Mouse (Mus musculus) heart, postnatal 10 days (tissue): ENCODE data around the gene Cdpf1. TPM values are rescaled to one million over a fixed set of nuclear protein-coding genes. Genes with fewer than 3 reads are reported as not detected.
A peak's percentile ranks its signal among the peaks of the same experiment; 100 is the strongest.

ENCODE experiments used
- DNase-seq, 2 experiments: peaks; one replicate each; pipeline ENCODE4 v3.0.0; 2021
- intact Hi-C: fragments of 180-260 bp; cut with DNase I; formaldehyde crosslinking; loops from one replicate; pipeline ENCODE4 v1.15.1; 2025
- total RNA-seq, 2 experiments: library from RNA; stranded (reverse); gene quantifications; 2 replicates each; pipeline ENCODE4 v1.2.3; 2021

The Cdpf1 gene
- 10 to 100 TPM; 39.2 to 40.9 TPM for total RNA-seq

- peak; percentile 100 for DNase-seq
- intact Hi-C loops: loop anchor here (2.0 kb wide), 2 partner anchors 77 to 95 kb away; partner anchors contain the start of gene Ppara
These were observed at the start of gene Cdpf1 for GRCm38 (mm10) chr15:85811535-85812277. TSS of gene Cdpf1 (minus strand) at chr15:85811697.

- DNase-seq: peak; percentile 97 to 98
- intact Hi-C loops: loop anchor here (2.0 kb wide), 1 partner anchor 19 kb away; the partner anchor contains the start of gene Trmu
These were observed 48.1 kb upstream of the Cdpf1 start, which contains the start of gene Gtse1 for GRCm38 (mm10) chr15:85859490-85860031. TSS of gene Gtse1 (plus strand) at chr15:85859745.

GRCm38 (mm10) chr15:85858980-85859489 is 47.5 kb upstream of the Cdpf1 start:
- intact Hi-C loops: loop anchor here (2.0 kb wide), 1 partner anchor 20 kb away; the partner anchor contains the start of gene Trmu
- DNase-seq: no peak

GRCm38 (mm10) chr15:85851656-85852392 is 40.3 kb upstream of the Cdpf1 start:
- no peak for DNase-seq
- intact Hi-C loops: no loop called here

- intact Hi-C loops: no loop called here
These were observed 33.6 kb upstream of the Cdpf1 start for GRCm38 (mm10) chr15:85845071-85845470.

GRCm38 (mm10) chr15:85841796-85842360 is 30.4 kb upstream of the Cdpf1 start:
- DNase-seq: no peak
- intact Hi-C loops: no loop called here

More at GRCm38 (mm10) chr15:85845071-85845470, 33.6 kb upstream of the Cdpf1 start:
- no peak for DNase-seq

GRCm38 (mm10) chr15:85840983-85841382 is 29.5 kb upstream of the Cdpf1 start:
- DNase-seq: peak; percentile 14 to 61
- intact Hi-C loops: no loop called here

GRCm38 (mm10) chr15:85836887-85837286 is 25.4 kb upstream of the Cdpf1 start:
- no peak for DNase-seq
- intact Hi-C loops: no loop called here

- intact Hi-C loops: no loop called here
- DNase-seq: no peak
These were observed 23.8 kb upstream of the Cdpf1 start for GRCm38 (mm10) chr15:85835335-85835734.

- no peak for DNase-seq
- intact Hi-C loops: no loop called here
These were observed 21.1 kb upstream of the Cdpf1 start for GRCm38 (mm10) chr15:85832599-85832998.

- intact Hi-C loops: no loop called here
- peak; percentile 81 to 87 for DNase-seq
These were observed 20.6 kb upstream of the Cdpf1 start, which contains the start of gene Ttc38 for GRCm38 (mm10) chr15:85831954-85832590. TSS of gene Ttc38 (plus strand) at chr15:85832306.

- no peak for DNase-seq
- intact Hi-C loops: no loop called here
These were observed 18.0 kb upstream of the Cdpf1 start for GRCm38 (mm10) chr15:85829470-85829869.

GRCm38 (mm10) chr15:85828071-85828470 is 16.6 kb upstream of the Cdpf1 start:
- intact Hi-C loops: no loop called here
- no peak for DNase-seq

- intact Hi-C loops: no loop called here
- no peak for DNase-seq
These were observed 15.2 kb upstream of the Cdpf1 start for GRCm38 (mm10) chr15:85826676-85827075.

GRCm38 (mm10) chr15:85822011-85822359 is 10.5 kb upstream of the Cdpf1 start:
- intact Hi-C loops: no loop called here

GRCm38 (mm10) chr15:85821203-85822010 is 9.9 kb upstream of the Cdpf1 start, which contains the start of gene Pkdrej:
TSS of gene Pkdrej (minus strand) at chr15:85821734.
- intact Hi-C loops: no loop called here
- peak; percentile 67 to 68 for DNase-seq

More at GRCm38 (mm10) chr15:85822011-85822359, 10.5 kb upstream of the Cdpf1 start:
- no peak for DNase-seq

- DNase-seq: no peak
- intact Hi-C loops: no loop called here
These were observed 1.9 kb upstream of the Cdpf1 start for GRCm38 (mm10) chr15:85813428-85813827.

- peak; percentile 91 to 94 for DNase-seq
- intact Hi-C loops: loop anchor here (2.0 kb wide), 2 partner anchors 76 to 94 kb away; partner anchors contain the start of gene Ppara
These were observed 533 bp downstream of the Cdpf1 start for GRCm38 (mm10) chr15:85810806-85811521.

- intact Hi-C loops: loop anchor here (2.0 kb wide), 2 partner anchors 76 to 94 kb away; partner anchors contain the start of gene Ppara
- no peak for DNase-seq
These were observed 1.1 kb downstream of the Cdpf1 start for GRCm38 (mm10) chr15:85810462-85810805.
